Mouse (Mus musculus): Measurements from ENCODE around the gene Sarm1. TPM values are rescaled to one million over a fixed set of nuclear protein-coding genes. Genes with fewer than 3 reads are reported as not detected.

Gene Sarm1
- total RNA-seq, 4 experiments from 2014 or later: 0.40 to 0.77 (median 0.49) TPM

GRCm38 (mm10) chr11:78463286-78464036 is 34.1 kb downstream of the Sarm1 start:
- DNase-seq (ENCODE audit: low spot score in 2 of 2): no peak

GRCm38 (mm10) chr11:78462669-78463068 is 34.9 kb downstream of the Sarm1 start:
- no peak for DNase-seq (ENCODE audit: low spot score in 2 of 2)

- no peak for DNase-seq (ENCODE audit: low spot score in 2 of 2)
These were observed 35.7 kb downstream of the Sarm1 start for GRCm38 (mm10) chr11:78461894-78462293.

GRCm38 (mm10) chr11:78458740-78459139 is 38.8 kb downstream of the Sarm1 start:
- DNase-seq (ENCODE audit: low spot score in 2 of 2): no peak

GRCm38 (mm10) chr11:78455308-78455707 is 42.2 kb downstream of the Sarm1 start:
- DNase-seq (ENCODE audit: low spot score in 2 of 2): no peak

GRCm38 (mm10) chr11:78454276-78454675 is 43.3 kb downstream of the Sarm1 start:
- DNase-seq (ENCODE audit: low spot score in 2 of 2): no peak

GRCm38 (mm10) chr11:78453675-78454074 is 43.9 kb downstream of the Sarm1 start:
- peak in 1 of 2 experiments; percentile 18 for DNase-seq (ENCODE audit: low spot score in 2 of 2)

GRCm38 (mm10) chr11:78450337-78450736 is 47.2 kb downstream of the Sarm1 start:
- DNase-seq (ENCODE audit: low spot score in 2 of 2): no peak

GRCm38 (mm10) chr11:78448242-78448641 is 49.3 kb downstream of the Sarm1 start:
- no peak for DNase-seq (ENCODE audit: low spot score in 2 of 2)

- no peak for DNase-seq (ENCODE audit: low spot score in 2 of 2)
These were observed 50.4 kb downstream of the Sarm1 start for GRCm38 (mm10) chr11:78447168-78447567.

GRCm38 (mm10) chr11:78443115-78443514 is 54.4 kb downstream of the Sarm1 start:
- DNase-seq (ENCODE audit: low spot score in 2 of 2): no peak

- no peak for DNase-seq (ENCODE audit: low spot score in 2 of 2)
These were observed 59.1 kb downstream of the Sarm1 start for GRCm38 (mm10) chr11:78438399-78438930.

- no peak for DNase-seq (ENCODE audit: low spot score in 2 of 2)
These were observed 60.4 kb downstream of the Sarm1 start for GRCm38 (mm10) chr11:78437182-78437581.

- no peak for DNase-seq (ENCODE audit: low spot score in 2 of 2)
These were observed 61.7 kb downstream of the Sarm1 start for GRCm38 (mm10) chr11:78435776-78436349.

GRCm38 (mm10) chr11:78434052-78434451 is 63.5 kb downstream of the Sarm1 start:
- DNase-seq (ENCODE audit: low spot score in 2 of 2): no peak

- DNase-seq (ENCODE audit: low spot score in 2 of 2): no peak
These were observed 66.4 kb downstream of the Sarm1 start for GRCm38 (mm10) chr11:78431176-78431575.

- no peak for DNase-seq (ENCODE audit: low spot score in 2 of 2)
These were observed 67.2 kb downstream of the Sarm1 start for GRCm38 (mm10) chr11:78430195-78430878.

- DNase-seq (ENCODE audit: low spot score in 2 of 2): no peak
These were observed 69.2 kb downstream of the Sarm1 start for GRCm38 (mm10) chr11:78428309-78428708.

GRCm38 (mm10) chr11:78427655-78428054 is 69.9 kb downstream of the Sarm1 start:
- DNase-seq (ENCODE audit: low spot score in 2 of 2): no peak

GRCm38 (mm10) chr11:78425572-78425971 is 72.0 kb downstream of the Sarm1 start:
- DNase-seq (ENCODE audit: low spot score in 2 of 2): no peak

- no peak for DNase-seq (ENCODE audit: low spot score in 2 of 2)
These were observed 73.2 kb downstream of the Sarm1 start for GRCm38 (mm10) chr11:78424352-78424751.

All from gastrocnemius, adult 8-10 months (tissue).